Mouse (Mus musculus): ENCODE data around the gene Hsd17b14. TPM values are rescaled to one million over a fixed set of nuclear protein-coding genes. Genes with fewer than 3 reads are reported as not detected.

Hsd17b14 gene
- polyA plus RNA-seq, 1 experiment from 2014 or later: 2.5 TPM

GRCm38 (mm10) chr7:45596107-45596506 lies 41.4 kb downstream of the Hsd17b14 start:
- no peak for ATAC-seq (replicated peaks; ENCODE audit: low FRiP score, low TSS enrichment, low read depth)
- DNase-seq (ENCODE audit: low spot score): no peak
- Histone ChIP-seq H3K9me3 (ENCODE audit: control insufficient read depth, low read length) (no peaks in the 10 kb centered on the region), H3K4me2 (ENCODE audit: low read length) (no peak overlapping the region), H3K4me3 (ENCODE audit: low read depth, low read length) (no peak overlapping the region), H3K27ac (ENCODE audit: low read depth) (no peak overlapping the region), H3K36me3 (ENCODE audit: control insufficient read depth, insufficient read depth, low read length) (no peaks in the 10 kb centered on the region), H3K9ac (ENCODE audit: low read length) (no peak overlapping the region), H3K27me3 (replicated peaks; ENCODE audit: control insufficient read depth, insufficient read depth, low read length) (no peaks in the 10 kb centered on the region), H3K4me1 (replicated peaks; ENCODE audit: control insufficient read depth, insufficient read depth, low read length) (0 out of 2 replicates have a peak, but pooled peaks cover 5% of the 10 kb centered on the region)
- 85% methylated on average over 1 of the region's 1 CpGs for WGBS

DNA sequence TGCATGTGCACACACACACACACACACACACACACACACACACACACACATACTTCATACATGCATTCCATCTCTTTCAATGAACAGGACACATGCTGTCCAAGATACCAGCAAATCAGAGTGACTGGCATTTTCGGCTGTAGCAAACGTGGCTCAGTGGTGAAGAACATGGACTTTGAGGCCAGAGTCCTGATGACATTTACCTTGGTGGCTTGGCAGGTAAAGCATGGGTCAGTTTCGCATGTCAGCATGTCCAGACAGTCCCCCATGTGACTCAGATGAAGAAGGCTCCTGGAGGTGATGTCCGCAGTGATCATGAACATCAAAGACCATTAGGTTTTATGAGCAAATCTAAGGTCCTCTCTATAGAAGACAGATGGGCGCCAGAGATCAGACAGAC lies 42.3 kb downstream of the Hsd17b14 start:
- H3K36me3 ChIP-seq (ENCODE audit: control insufficient read depth, insufficient read depth, low read length): no peaks in the 10 kb centered on the region
- no peak overlapping the region for H3K9ac ChIP-seq (ENCODE audit: low read length)
- no peak overlapping the region for H3K4me3 ChIP-seq (ENCODE audit: low read depth, low read length)
- H3K4me1 ChIP-seq (replicated peaks; ENCODE audit: control insufficient read depth, insufficient read depth, low read length): peaks cover 8% of the 10 kb centered on the region; the same call in 1 of the 2 replicates
- H3K27ac ChIP-seq (ENCODE audit: low read depth): no peak overlapping the region
- DNase-seq (ENCODE audit: low spot score) (no peak), ATAC-seq (replicated peaks; ENCODE audit: low FRiP score, low TSS enrichment, low read depth) (no peak)
- no peaks in the 10 kb centered on the region for H3K9me3 ChIP-seq (ENCODE audit: control insufficient read depth, low read length)
- no peaks in the 10 kb centered on the region for H3K27me3 ChIP-seq (replicated peaks; ENCODE audit: control insufficient read depth, insufficient read depth, low read length)
- 86% methylated on average over 5 of the region's 5 CpGs for WGBS
- no peak overlapping the region for H3K4me2 ChIP-seq (ENCODE audit: low read length)

DNA sequence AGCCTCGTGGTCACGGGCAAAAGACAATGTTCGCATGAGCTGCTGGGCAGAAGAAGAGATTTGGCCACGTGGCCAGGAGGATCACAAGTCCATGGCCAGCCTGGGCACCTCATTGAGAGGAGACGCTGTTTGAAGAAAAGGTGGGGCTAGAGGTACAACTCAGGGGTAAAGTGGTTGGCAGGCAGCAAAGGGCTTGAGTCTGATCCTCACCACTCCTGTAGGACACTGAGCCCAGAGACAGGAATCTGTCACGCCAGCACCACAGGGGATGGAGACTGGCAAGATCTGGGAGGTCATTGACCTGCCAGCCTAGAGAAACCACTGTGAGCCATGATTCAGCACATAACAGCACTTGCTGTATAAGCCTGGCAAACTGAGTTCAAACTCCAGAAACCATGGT lies 42.8 kb downstream of the Hsd17b14 start:
- H3K36me3 ChIP-seq (ENCODE audit: control insufficient read depth, insufficient read depth, low read length): no peaks in the 10 kb centered on the region
- H3K27me3 ChIP-seq (replicated peaks; ENCODE audit: control insufficient read depth, insufficient read depth, low read length): no peaks in the 10 kb centered on the region
- H3K27ac ChIP-seq (ENCODE audit: low read depth): no peak overlapping the region
- no peak for ATAC-seq (replicated peaks; ENCODE audit: low FRiP score, low TSS enrichment, low read depth)
- no peak overlapping the region for H3K9ac ChIP-seq (ENCODE audit: low read length)
- H3K4me1 ChIP-seq (replicated peaks; ENCODE audit: control insufficient read depth, insufficient read depth, low read length): peaks cover 8% of the 10 kb centered on the region; the same call in 1 of the 2 replicates
- no peaks in the 10 kb centered on the region for H3K9me3 ChIP-seq (ENCODE audit: control insufficient read depth, low read length)
- no peak overlapping the region for H3K4me2 ChIP-seq (ENCODE audit: low read length)
- H3K4me3 ChIP-seq (ENCODE audit: low read depth, low read length): no peak overlapping the region
- WGBS: 84% methylated on average over 6 of the region's 6 CpGs
- no peak for DNase-seq (ENCODE audit: low spot score)

DNA sequence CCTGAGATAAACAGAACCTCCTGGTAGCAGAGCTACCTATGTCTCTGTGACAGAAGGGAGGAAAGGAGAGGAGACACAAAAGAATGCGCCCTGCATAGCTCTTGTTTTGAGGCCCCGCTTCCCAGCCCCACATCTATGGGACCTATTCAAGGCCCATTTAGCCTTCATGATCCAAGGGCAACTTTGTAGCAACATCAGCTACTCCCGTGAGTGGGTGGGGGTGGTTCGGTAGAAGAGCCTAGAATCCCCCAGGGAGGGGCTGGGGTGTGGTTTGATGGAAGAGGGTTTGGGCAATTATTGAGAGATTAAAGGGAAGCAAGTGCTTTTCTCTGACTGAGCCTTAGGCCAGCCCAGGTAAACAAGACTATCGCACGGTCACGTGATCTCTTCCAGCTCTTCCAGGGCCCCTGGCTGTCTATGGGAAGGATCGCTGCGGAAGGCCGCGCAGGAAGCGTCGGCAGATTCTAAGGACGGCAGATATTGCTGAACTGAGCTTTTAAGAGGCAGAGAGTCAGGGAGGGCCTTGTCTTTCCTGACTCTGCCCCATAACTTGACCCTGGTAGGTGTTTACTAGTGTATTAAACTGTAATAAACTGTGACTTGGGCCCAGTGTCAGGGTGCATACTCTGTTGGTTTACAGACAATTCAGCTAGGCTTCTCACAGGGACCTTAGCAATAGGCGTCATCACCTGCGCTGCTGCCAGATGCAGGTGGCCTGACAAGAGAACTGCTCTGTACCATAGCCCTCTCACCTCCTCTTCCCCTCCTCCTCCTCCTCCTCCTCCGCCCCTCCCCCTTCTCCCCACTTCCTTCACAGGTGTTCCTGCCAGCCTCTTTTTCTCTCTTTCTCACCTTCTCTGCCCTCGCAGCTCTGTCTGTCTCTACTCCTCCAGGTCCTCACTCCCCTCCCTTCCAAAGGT lies 44.5 kb downstream of the Hsd17b14 start:
- H3K4me2 ChIP-seq (ENCODE audit: low read length): peak overlapping the region; percentile 15; the same call in 1 of the 2 replicates
- no peaks in the 10 kb centered on the region for H3K36me3 ChIP-seq (ENCODE audit: control insufficient read depth, insufficient read depth, low read length)
- H3K27ac ChIP-seq (ENCODE audit: low read depth): no peak overlapping the region
- H3K27me3 ChIP-seq (replicated peaks; ENCODE audit: control insufficient read depth, insufficient read depth, low read length): no peaks in the 10 kb centered on the region
- no peak overlapping the region for H3K4me3 ChIP-seq (ENCODE audit: low read depth, low read length)
- no peak for DNase-seq (ENCODE audit: low spot score)
- H3K9ac ChIP-seq (ENCODE audit: low read length): no peak overlapping the region
- no peaks in the 10 kb centered on the region for H3K9me3 ChIP-seq (ENCODE audit: control insufficient read depth, low read length)
- ATAC-seq (replicated peaks; ENCODE audit: low FRiP score, low TSS enrichment, low read depth): peak; percentile 60
- WGBS: 37% methylated on average over 18 of the region's 18 CpGs
- H3K4me1 ChIP-seq (replicated peaks; ENCODE audit: control insufficient read depth, insufficient read depth, low read length): peaks cover 8% of the 10 kb centered on the region; the same call in 1 of the 2 replicates

DNA sequence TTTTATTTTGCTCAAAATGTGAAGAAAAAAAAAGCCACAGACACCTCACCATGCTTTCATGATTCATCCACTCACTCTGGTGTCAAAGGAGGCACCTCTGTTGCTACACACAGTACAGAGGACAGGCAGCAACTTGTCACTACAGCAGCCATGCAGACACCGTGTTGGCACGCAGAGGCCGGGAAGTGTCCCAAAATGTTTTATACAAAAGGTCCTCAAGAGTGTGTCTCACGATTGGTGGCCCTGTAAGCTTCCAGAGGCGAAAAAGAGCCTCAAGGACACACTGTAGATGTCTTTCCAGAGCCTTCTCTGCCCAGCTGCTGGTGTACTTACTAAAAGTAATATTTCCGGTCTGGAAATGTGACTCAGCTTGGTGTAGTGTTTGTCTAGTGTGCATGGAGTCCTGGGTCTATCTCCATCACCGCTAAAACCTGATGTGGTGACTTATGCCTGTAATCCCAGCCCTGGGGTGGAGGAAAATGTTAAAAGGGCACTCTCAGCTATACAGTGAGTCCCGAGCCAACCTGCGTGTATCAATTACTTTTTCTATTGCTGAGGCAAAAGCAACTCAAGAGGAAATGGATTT lies 51.1 kb downstream of the Hsd17b14 start:
- ATAC-seq (replicated peaks; ENCODE audit: low FRiP score, low TSS enrichment, low read depth) (no peak), DNase-seq (ENCODE audit: low spot score) (no peak)
- no peak overlapping the region for H3K4me3 ChIP-seq (ENCODE audit: low read depth, low read length)
- no peaks in the 10 kb centered on the region for H3K36me3 ChIP-seq (ENCODE audit: control insufficient read depth, insufficient read depth, low read length)
- no peak overlapping the region for H3K4me2 ChIP-seq (ENCODE audit: low read length)
- peaks cover 4% of the 10 kb centered on the region; the same call in 1 of the 2 replicates for H3K4me1 ChIP-seq (replicated peaks; ENCODE audit: control insufficient read depth, insufficient read depth, low read length)
- H3K9me3 ChIP-seq (ENCODE audit: control insufficient read depth, low read length): no peaks in the 10 kb centered on the region
- 78% methylated on average over 9 of the region's 9 CpGs for WGBS
- no peaks in the 10 kb centered on the region for H3K27me3 ChIP-seq (replicated peaks; ENCODE audit: control insufficient read depth, insufficient read depth, low read length)
- H3K9ac ChIP-seq (ENCODE audit: low read length): no peak overlapping the region
- no peak overlapping the region for H3K27ac ChIP-seq (ENCODE audit: low read depth)

- Histone ChIP-seq H3K27me3 (replicated peaks; ENCODE audit: control insufficient read depth, insufficient read depth, low read length) (no peaks in the 10 kb centered on the region), H3K4me2 (ENCODE audit: low read length) (no peak overlapping the region), H3K36me3 (ENCODE audit: control insufficient read depth, insufficient read depth, low read length) (no peaks in the 10 kb centered on the region), H3K4me3 (ENCODE audit: low read depth, low read length) (no peak overlapping the region), H3K4me1 (replicated peaks; ENCODE audit: control insufficient read depth, insufficient read depth, low read length) (no peaks in the 10 kb centered on the region), H3K27ac (ENCODE audit: low read depth) (no peak overlapping the region), H3K9me3 (ENCODE audit: control insufficient read depth, low read length) (no peaks in the 10 kb centered on the region), H3K9ac (ENCODE audit: low read length) (no peak overlapping the region)
- DNase-seq (ENCODE audit: low spot score) (no peak), ATAC-seq (replicated peaks; ENCODE audit: low FRiP score, low TSS enrichment, low read depth) (no peak)
- 55% methylated on average over 1 of the region's 1 CpGs for WGBS
Observed at GRCm38 (mm10) chr7:45609511-45609910, 54.8 kb downstream of the Hsd17b14 start.

- ATAC-seq (replicated peaks; ENCODE audit: low FRiP score, low TSS enrichment, low read depth): no peak
Observed at GRCm38 (mm10) chr7:45616277-45616676, 61.6 kb downstream of the Hsd17b14 start.

DNA sequence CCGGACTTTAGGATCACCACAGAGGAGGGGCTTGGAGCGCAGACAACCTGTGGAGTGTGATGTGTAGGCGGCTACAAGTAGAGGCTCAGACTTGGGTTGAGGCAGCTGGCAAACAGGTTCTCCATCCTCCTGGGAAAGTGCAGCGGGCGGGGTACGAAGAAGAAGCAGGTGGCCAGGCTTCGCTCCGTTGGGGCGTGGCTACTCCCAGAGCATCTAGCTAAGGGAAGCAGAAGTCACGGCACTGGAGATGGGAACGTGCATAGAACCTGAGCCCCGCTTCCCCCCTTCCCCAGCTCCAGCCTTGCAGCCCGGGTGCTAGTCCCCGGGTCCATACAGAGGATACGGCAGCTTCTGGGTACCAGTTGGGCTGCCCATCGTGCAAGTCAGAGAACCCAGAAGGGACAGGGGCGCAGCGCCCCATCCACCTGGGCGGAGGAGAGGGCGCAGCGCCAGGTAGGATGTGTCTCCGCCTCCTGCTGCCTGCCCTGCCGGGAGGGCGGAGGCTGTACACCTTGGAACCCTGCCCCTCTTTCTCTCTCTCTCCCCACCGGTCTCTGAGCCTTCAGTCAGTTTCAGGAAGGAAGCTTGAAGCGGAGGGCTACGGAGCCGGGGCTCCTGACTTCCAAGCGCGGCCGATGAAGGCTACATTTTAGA lies 62.5 kb downstream of the Hsd17b14 start, which contains the start of gene Fut1:
Gene Fut1 (plus strand): TSS at position 248 of the 654 bp plus-strand sequence.
- DNase-seq (ENCODE audit: low spot score) (peak; percentile 72), ATAC-seq (replicated peaks; ENCODE audit: low FRiP score, low TSS enrichment, low read depth) (peak; percentile 62)
- no peak within 1 kb of the TSS for H3K9ac ChIP-seq (ENCODE audit: low read length)
- peak within 1 kb of the TSS; percentile 6; the same call in 1 of the 2 replicates for H3K4me3 ChIP-seq (ENCODE audit: low read depth, low read length)
- peak within 1 kb of the TSS; percentile 32 for H3K4me2 ChIP-seq (ENCODE audit: low read length)
- H3K27ac ChIP-seq (ENCODE audit: low read depth): no peak within 1 kb of the TSS
- H3K27me3 ChIP-seq (replicated peaks; ENCODE audit: control insufficient read depth, insufficient read depth, low read length): peaks cover 24% of the 10 kb centered on the region
- no peaks in the 10 kb centered on the region for H3K36me3 ChIP-seq (ENCODE audit: control insufficient read depth, insufficient read depth, low read length)
- 8% methylated on average over 31 of the region's 31 CpGs for WGBS
- H3K9me3 ChIP-seq (ENCODE audit: control insufficient read depth, low read length): no peaks in the 10 kb centered on the region
- no peaks in the 10 kb centered on the region for H3K4me1 ChIP-seq (replicated peaks; ENCODE audit: control insufficient read depth, insufficient read depth, low read length)

More at GRCm38 (mm10) chr7:45616277-45616676, 61.6 kb downstream of the Hsd17b14 start:
- no peaks in the 10 kb centered on the region for H3K9me3 ChIP-seq (ENCODE audit: control insufficient read depth, low read length)
- H3K4me1 ChIP-seq (replicated peaks; ENCODE audit: control insufficient read depth, insufficient read depth, low read length): no peaks in the 10 kb centered on the region
- H3K27me3 ChIP-seq (replicated peaks; ENCODE audit: control insufficient read depth, insufficient read depth, low read length): peaks cover 24% of the 10 kb centered on the region
- DNase-seq (ENCODE audit: low spot score): no peak
- no peak overlapping the region for H3K9ac ChIP-seq (ENCODE audit: low read length)
- H3K4me3 ChIP-seq (ENCODE audit: low read depth, low read length): no peak overlapping the region
- H3K36me3 ChIP-seq (ENCODE audit: control insufficient read depth, insufficient read depth, low read length): no peaks in the 10 kb centered on the region
- no peak overlapping the region for H3K4me2 ChIP-seq (ENCODE audit: low read length)
- WGBS: 31% methylated on average over 6 of the region's 6 CpGs
- no peak overlapping the region for H3K27ac ChIP-seq (ENCODE audit: low read depth)

Measured in intestine, embryonic 14.5 days (tissue).